In genomic region chr8:45050451-45050850, GRCm38 (mm10) we compare ENCODE assay signal across 36 mouse cellular contexts. TPM values are rescaled to one million over a fixed set of nuclear protein-coding genes. Genes with fewer than 3 reads are reported as not detected.
"Had no signal": no experiment of that assay in that cellular context is flagged by ENCODE, and none has a peak within 500 bp of the region (broad histone marks: within the 10 kb centered on the region; RNA-seq: fewer than 3 reads in every experiment).

No protein-coding gene starts in this region.

- H3K27ac ChIP-seq: heart, adult 2 months; hindbrain, embryonic 13.5 days; hindbrain, embryonic 15.5 days; hindbrain, postnatal 0 days; kidney, embryonic 15.5 days; kidney, postnatal 0 days; limb, embryonic 13.5 days; limb, embryonic 15.5 days had no signal

- DNase-seq: gastrocnemius, postnatal 14 days; gastrocnemius, postnatal 36 days; heart, adult 2 months; heart, postnatal 14 days; heart, postnatal 36 days; kidney, adult 11 months; kidney, adult 2 months; kidney, adult 9 months; kidney, postnatal 14 days; kidney, postnatal 36 days; layer of hippocampus, adult 9-11 months; layer of hippocampus, postnatal 36 days; left cerebral cortex, postnatal 4 days had no signal

- H3K4me2 ChIP-seq: heart, embryonic 12.5 days; hindbrain, embryonic 13.5 days; hindbrain, embryonic 15.5 days; kidney, embryonic 15.5 days; limb, embryonic 13.5 days; limb, embryonic 15.5 days had no signal

- H3K4me3 ChIP-seq: heart, adult 2 months; heart, embryonic 12.5 days; hindbrain, embryonic 13.5 days; hindbrain, embryonic 15.5 days; kidney, embryonic 15.5 days; limb, embryonic 13.5 days; limb, embryonic 15.5 days had no signal

- H3K9ac ChIP-seq: heart, embryonic 12.5 days; hindbrain, embryonic 13.5 days; hindbrain, embryonic 15.5 days; kidney, embryonic 15.5 days; limb, embryonic 13.5 days; limb, embryonic 15.5 days had no signal

- H3K9me3 ChIP-seq: hindbrain, embryonic 13.5 days; hindbrain, embryonic 15.5 days; kidney, embryonic 15.5 days; limb, embryonic 15.5 days had no signal

- H3K4me1 ChIP-seq: hindbrain, embryonic 13.5 days; hindbrain, embryonic 15.5 days; kidney, embryonic 15.5 days; limb, embryonic 15.5 days had no signal

- H3K27me3 ChIP-seq: heart, embryonic 12.5 days; hindbrain, embryonic 13.5 days; hindbrain, embryonic 15.5 days; kidney, embryonic 15.5 days; limb, embryonic 13.5 days; limb, embryonic 15.5 days had no signal

- ATAC-seq: hindbrain, postnatal 0 days; intestine, embryonic 16.5 days had no signal

RNA-seq across cellular contexts. Expression of gene Mtnr1a, which starts 18.5 kb away (rescaled TPM):
- total RNA-seq: gastrocnemius, adult 18-20 months; gastrocnemius, adult 8-10 months; gastrocnemius, postnatal 14 days; gastrocnemius, postnatal 36 days; heart, adult 2 months; heart, postnatal 14 days; heart, postnatal 36 days; hematopoietic stem cell, adult 5-6 weeks; layer of hippocampus, adult 18-20 months; layer of hippocampus, adult 8-10 months; layer of hippocampus, postnatal 14 days; layer of hippocampus, postnatal 36 days; left cerebral cortex, adult 18-20 months; left cerebral cortex, adult 8-10 months; left cerebral cortex, postnatal 10 days; left cerebral cortex, postnatal 25 days; left cerebral cortex, postnatal 4 days had no signal
- polyA plus RNA-seq: gonadal fat pad, adult 2 months; heart, adult 2 months; heart, embryonic 12.5 days; heart, embryonic 14.5 days; heart, embryonic 16.5 days; kidney, adult 2 months; kidney, postnatal 0 days; limb, embryonic 11.5 days had no signal
